Mouse (Mus musculus) hindbrain, embryonic 15.5 days (tissue): ENCODE measurements at regions not wholly inside any gene's neighbourhood (a gene's known extent, or its start where the extent isn't known, plus 50 kb on each side); places are given as distances from the start of the nearest gene placed in this dataset.
A peak's percentile ranks its signal among the peaks of the same experiment; 100 is the strongest.

Source experiments
- ATAC-seq: fragments of 200-750 bp; cut with Nextera tagmentation; 2 replicates; pipeline ENCODE4 v1.8.0; 2017; ENCODE audit warnings: low read depth, moderate number of reproducible peaks, moderate TSS enrichment; ENCODE audit not compliant: low FRiP score
- H3K27ac ChIP-seq: fragments of 300-500 bp; sonication (generic); replicated peaks from 2 replicates; pipeline ENCODE4 v1.5.1; 2015; ENCODE audit warnings: mild to moderate bottlenecking, inconsistent platforms
- H3K27me3 ChIP-seq: fragments of 300-500 bp; sonication (generic); 2 replicates; pipeline ENCODE4 v1.6.1; 2015; ENCODE audit warnings: control low read depth, inconsistent platforms
- H3K36me3 ChIP-seq: fragments of 300-500 bp; sonication (generic); 2 replicates; pipeline ENCODE4 v1.6.1; 2015; ENCODE audit warnings: control low read depth, inconsistent platforms
- H3K4me1 ChIP-seq: fragments of 300-500 bp; sonication (generic); replicated peaks from 2 replicates; pipeline ENCODE4 v1.6.1; 2015; ENCODE audit warnings: control low read depth, inconsistent platforms
- H3K4me2 ChIP-seq: fragments of 300-500 bp; sonication (generic); 2 replicates; pipeline ENCODE4 v1.6.1; 2015; ENCODE audit warnings: moderate library complexity, mild to moderate bottlenecking, inconsistent platforms
- H3K4me3 ChIP-seq: fragments of 300-500 bp; sonication (generic); 2 replicates; pipeline ENCODE4 v1.5.1; 2015; ENCODE audit warnings: mild to moderate bottlenecking, inconsistent platforms
- H3K9ac ChIP-seq: fragments of 300-500 bp; sonication (generic); 2 replicates; pipeline ENCODE4 v1.6.1; 2015; ENCODE audit warnings: inconsistent platforms
- H3K9me3 ChIP-seq: fragments of 300-500 bp; sonication (generic); 2 replicates; pipeline ENCODE4 v1.6.1; 2016; ENCODE audit warnings: control low read depth, inconsistent platforms
- WGBS: fragments of 180-500 bp; shearing (Covaris S2); methylation state at CpG from one replicate; pipeline ENCODE4 v1.1.7; 2015; 5-methylcytosine and 5-hydroxymethylcytosine counted together

DNA sequence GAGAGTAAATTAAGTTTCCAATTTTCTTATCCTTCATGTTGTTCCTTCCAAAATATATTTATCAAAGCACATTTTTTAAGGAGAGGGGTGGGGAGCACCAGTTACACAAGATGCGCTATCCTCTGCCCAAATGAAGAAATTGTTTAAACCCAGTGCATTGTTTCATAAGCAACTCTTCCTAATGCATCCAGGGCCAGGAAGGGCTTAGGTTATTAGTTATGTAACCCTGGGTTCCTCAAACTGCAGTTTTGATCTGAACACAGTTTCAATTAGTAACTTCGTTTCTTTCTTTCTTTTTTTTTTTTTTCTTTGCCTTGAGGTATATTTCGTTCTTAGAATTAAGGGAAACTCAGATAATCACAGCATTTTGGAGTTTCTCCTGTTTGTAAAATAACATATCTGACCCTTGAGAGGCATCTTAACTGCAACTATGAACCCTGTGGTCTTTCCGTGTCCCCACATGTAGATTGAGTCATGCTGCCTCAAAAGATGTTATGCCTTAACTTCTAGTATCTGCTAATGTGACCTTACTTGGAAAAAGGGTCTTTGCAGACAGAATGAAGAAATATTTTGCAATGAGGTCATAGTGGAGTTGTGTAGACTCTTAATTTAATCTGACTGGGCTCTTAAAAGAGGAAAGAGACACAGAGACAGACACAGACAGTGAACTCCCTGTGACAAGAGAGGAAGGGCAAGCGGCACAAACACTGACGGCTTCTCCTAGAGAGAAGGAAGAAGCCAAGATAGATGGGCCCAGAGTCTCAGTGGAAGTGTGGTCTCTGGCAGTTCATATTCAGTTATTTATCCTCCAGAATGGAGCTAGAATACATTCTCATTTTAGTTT is 153.7 kb upstream of the Nrip1 start:
- Histone ChIP-seq H3K9ac (no peak overlapping the region), H3K4me2 (no peak overlapping the region), H3K4me3 (no peak overlapping the region), H3K36me3 (no peaks in the 10 kb centered on the region), H3K9me3 (no peaks in the 10 kb centered on the region), H3K4me1 (no peaks in the 10 kb centered on the region), H3K27me3 (no peaks in the 10 kb centered on the region), H3K27ac (no peak overlapping the region)
- 90% methylated on average over 6 of the region's 6 CpGs for WGBS
- ATAC-seq: no peak

DNA sequence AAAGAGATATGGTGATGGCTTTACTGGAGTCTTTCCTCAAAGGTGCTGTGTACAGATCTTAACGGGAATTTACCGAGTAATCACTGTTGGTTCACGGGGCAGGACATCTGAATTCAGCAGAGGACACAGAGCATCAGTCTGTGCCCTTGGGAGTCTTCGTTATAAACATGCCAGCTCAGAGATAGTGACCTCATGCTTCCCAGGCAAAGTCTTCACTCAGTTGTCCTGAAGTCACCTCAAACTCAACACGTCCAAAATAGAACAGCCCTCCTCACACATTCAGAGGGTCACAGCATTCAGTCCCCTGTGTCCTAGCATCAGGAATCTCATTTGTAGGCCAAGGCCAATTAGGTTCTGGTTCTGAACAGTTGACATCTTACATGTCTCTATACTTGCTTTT is 151.9 kb upstream of the Nrip1 start:
- ATAC-seq: no peak
- Histone ChIP-seq H3K4me2 (no peak overlapping the region), H3K27ac (no peak overlapping the region), H3K36me3 (no peaks in the 10 kb centered on the region), H3K4me1 (no peaks in the 10 kb centered on the region), H3K9me3 (no peaks in the 10 kb centered on the region), H3K4me3 (no peak overlapping the region), H3K9ac (no peak overlapping the region), H3K27me3 (no peaks in the 10 kb centered on the region)
- WGBS: 87% methylated on average over 5 of the region's 5 CpGs

DNA sequence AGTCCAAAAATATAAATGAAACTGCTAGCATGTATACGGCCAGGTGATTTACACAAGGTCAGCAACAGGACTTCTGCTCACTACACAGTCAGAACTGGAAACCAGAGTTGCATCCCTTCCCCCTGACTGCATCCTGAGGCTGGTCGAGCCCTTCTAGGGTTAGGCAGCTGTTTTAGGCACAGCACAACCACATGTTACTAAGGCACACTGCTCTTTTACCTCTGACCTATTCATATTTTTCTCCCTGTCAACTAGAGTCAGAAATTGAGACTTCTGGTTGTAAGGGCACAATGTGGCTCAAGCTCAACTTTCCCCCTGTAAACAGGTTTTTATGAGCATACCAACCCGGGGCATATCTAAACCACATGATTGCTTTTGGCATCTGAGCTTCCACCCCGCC is 151.3 kb upstream of the Nrip1 start:
- no peaks in the 10 kb centered on the region for H3K36me3 ChIP-seq
- H3K9ac ChIP-seq: no peak overlapping the region
- H3K4me2 ChIP-seq: no peak overlapping the region
- no peak overlapping the region for H3K4me3 ChIP-seq
- no peak for ATAC-seq
- WGBS: 92% methylated on average over 4 of the region's 4 CpGs
- H3K4me1 ChIP-seq: 0 out of 2 replicates have a peak, but pooled peaks cover 2% of the 10 kb centered on the region
- H3K9me3 ChIP-seq: no peaks in the 10 kb centered on the region
- no peak overlapping the region for H3K27ac ChIP-seq
- no peaks in the 10 kb centered on the region for H3K27me3 ChIP-seq

DNA sequence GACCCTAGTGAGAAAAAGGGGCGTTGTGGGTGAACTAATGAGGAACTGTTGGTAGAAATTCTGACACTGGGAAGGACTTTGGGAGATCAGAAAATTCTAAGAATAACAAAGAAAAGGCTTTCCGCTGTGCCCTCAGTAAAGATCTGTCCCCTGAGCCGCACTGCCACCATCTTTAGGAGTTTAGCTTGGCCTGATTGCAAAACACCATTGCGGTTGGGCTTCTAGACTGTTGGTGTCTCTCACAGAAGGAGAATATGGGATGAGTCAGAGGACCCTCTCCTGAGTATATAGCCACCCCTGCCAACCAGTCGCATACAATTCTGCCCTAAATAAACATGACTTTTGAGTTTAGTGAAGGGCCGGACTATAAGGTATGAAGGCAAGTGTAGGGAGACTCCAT is 147.5 kb upstream of the Nrip1 start:
- H3K9me3 ChIP-seq: no peaks in the 10 kb centered on the region
- 0 out of 2 replicates have a peak, but pooled peaks cover 2% of the 10 kb centered on the region for H3K4me1 ChIP-seq
- H3K27ac ChIP-seq: no peak overlapping the region
- H3K9ac ChIP-seq: no peak overlapping the region
- WGBS: 97% methylated on average over 6 of the region's 6 CpGs
- H3K4me2 ChIP-seq: no peak overlapping the region
- no peak overlapping the region for H3K4me3 ChIP-seq
- no peaks in the 10 kb centered on the region for H3K36me3 ChIP-seq
- ATAC-seq: no peak
- no peaks in the 10 kb centered on the region for H3K27me3 ChIP-seq

DNA sequence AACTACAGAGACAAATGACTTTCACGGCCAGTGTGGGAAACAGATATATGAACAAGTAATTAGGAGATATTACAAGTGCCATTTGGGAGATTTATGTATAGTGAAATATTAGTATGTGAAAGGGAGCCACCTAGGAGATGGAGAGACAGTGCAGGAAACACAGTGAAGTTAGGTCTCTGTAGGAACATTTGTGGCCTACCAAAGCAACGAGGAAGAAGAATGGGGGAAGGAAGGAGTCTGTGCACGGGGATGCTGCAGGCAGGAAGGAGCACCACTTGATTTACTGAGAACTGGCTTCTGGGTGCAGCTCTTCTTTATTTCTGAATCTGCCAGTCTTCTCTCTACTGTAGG is 147.0 kb upstream of the Nrip1 start:
- Histone ChIP-seq H3K27me3 (no peaks in the 10 kb centered on the region), H3K4me1 (0 out of 2 replicates have a peak, but pooled peaks cover 2% of the 10 kb centered on the region), H3K4me3 (no peak overlapping the region), H3K4me2 (no peak overlapping the region), H3K9ac (no peak overlapping the region), H3K27ac (no peak overlapping the region), H3K9me3 (no peaks in the 10 kb centered on the region), H3K36me3 (no peaks in the 10 kb centered on the region)
- peak; percentile 42 for ATAC-seq
- 43% methylated on average over 3 of the region's 3 CpGs for WGBS

DNA sequence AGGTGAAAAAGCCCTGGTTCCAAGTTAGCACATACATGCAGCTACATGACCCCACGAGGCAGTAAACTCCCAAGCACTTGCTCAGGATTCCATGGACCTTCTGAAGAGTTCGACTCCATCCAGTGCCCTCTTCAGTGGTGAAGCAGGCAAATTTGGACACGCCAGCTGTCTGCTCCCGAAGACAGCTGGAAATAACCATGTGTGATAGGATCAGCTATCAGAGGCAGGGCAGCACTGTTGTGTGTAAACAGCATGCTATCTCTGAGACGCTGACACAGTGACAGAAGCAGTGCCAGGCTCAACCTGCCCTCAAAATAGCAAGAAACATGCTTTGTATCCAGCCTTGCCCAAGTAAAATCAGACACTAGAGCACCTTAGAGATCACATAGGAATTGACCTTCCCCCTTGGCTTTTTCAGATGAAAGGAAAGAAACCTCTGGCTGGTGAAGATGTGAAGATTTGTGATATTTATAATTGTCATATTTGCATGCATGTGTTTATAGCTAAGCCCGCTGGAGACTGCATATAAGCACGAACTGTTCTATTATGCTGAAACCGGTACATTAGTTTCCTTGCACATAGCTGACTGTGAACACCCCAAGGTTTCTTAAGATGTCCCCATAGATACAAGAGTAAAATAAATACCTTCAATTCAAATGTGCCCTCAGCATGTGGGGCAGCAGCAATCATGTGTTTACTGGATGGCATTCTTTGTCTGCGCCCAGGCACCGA is 146.4 kb upstream of the Nrip1 start:
- no peaks in the 10 kb centered on the region for H3K9me3 ChIP-seq
- WGBS: 71% methylated on average over 10 of the region's 10 CpGs
- H3K36me3 ChIP-seq: no peaks in the 10 kb centered on the region
- 0 out of 2 replicates have a peak, but pooled peaks cover 2% of the 10 kb centered on the region for H3K4me1 ChIP-seq
- H3K4me2 ChIP-seq: no peak overlapping the region
- H3K9ac ChIP-seq: no peak overlapping the region
- no peak overlapping the region for H3K4me3 ChIP-seq
- H3K27me3 ChIP-seq: no peaks in the 10 kb centered on the region
- 0 out of 2 replicates have a peak overlapping the region, but pooled peaks have one; percentile 38 for H3K27ac ChIP-seq
- ATAC-seq: peak; percentile 56

DNA sequence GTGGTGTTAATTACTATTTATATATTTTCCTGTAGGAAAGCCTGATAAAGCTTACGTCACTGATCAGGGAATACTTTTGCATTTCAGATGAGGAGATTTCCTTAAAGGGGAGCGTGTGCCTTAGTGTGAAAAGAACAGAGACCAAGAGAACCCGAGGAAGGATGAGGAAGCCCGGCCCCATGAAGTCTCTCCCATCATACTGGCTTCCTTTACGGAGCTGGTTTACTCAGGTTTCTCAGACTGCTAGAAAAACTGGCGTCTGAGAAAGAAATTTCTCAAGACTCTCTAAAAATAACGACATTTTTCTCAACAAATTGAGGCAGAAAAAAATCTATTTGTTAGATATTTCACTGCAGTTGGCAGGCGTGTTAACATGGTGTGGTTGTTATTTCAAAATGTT is 137.2 kb upstream of the Nrip1 start:
- ATAC-seq: no peak
- WGBS: 72% methylated on average over 8 of the region's 8 CpGs
- Histone ChIP-seq H3K9ac (no peak overlapping the region), H3K27me3 (no peaks in the 10 kb centered on the region), H3K9me3 (no peaks in the 10 kb centered on the region), H3K4me2 (no peak overlapping the region), H3K27ac (no peak overlapping the region), H3K36me3 (no peaks in the 10 kb centered on the region), H3K4me3 (no peak overlapping the region), H3K4me1 (no peaks in the 10 kb centered on the region)

DNA sequence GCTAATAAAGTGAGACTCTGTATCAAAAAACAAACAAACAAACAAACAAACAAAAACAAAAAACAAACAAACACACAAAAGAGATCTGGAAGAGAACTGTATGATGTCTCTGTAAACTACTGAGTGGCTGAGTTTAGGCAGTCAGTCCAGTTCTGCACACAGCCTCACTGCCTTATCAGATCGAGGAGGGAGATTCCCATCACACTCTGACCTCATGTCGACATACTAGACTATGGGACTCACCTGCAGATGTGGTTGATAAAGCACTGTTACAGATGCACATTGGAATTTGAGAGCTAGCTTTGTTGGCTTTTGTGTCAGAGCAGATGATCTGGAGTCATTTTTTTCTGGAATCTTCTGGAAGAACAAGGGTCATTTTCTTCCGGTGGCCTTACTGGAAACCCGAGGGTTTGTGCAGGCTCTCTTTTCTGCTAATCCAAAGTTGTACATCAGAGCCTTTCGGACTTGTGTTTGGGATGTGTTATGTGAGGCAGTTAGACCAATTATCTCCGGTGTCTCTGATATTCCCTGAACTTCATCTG is 135.6 kb upstream of the Nrip1 start:
- no peaks in the 10 kb centered on the region for H3K4me1 ChIP-seq
- H3K27me3 ChIP-seq: no peaks in the 10 kb centered on the region
- no peaks in the 10 kb centered on the region for H3K9me3 ChIP-seq
- H3K36me3 ChIP-seq: no peaks in the 10 kb centered on the region
- no peak for ATAC-seq
- H3K9ac ChIP-seq: no peak overlapping the region
- no peak overlapping the region for H3K4me3 ChIP-seq
- no peak overlapping the region for H3K4me2 ChIP-seq
- 93% methylated on average over 6 of the region's 6 CpGs for WGBS
- no peak overlapping the region for H3K27ac ChIP-seq

DNA sequence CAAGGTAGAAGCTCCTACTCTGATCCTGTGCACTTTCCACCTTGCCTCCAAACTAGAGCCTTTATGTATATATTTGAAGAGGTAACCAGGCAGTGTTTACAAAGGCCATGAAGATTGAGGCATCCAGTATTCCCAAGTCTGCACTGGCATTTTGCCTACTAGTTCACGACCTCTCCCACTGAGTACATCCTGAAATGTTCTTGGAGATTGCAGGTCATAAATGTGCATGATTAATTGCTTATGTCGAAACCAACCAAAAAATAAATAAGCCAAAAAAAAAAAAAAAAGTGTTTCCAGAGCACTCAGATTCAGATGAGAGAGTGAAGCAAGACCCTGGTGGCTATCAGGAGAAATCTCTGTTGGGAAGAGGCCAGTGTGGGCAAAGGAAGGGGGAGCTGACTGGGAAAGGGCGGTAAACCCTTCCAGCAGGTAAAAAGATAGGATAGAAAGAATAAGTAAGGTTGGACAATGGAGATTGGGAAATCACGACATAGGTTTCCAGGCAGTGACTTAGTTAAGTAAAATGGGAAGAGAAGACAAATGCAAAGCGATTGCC is 133.6 kb upstream of the Nrip1 start:
- H3K27me3 ChIP-seq: no peaks in the 10 kb centered on the region
- no peaks in the 10 kb centered on the region for H3K4me1 ChIP-seq
- no peak overlapping the region for H3K27ac ChIP-seq
- no peaks in the 10 kb centered on the region for H3K9me3 ChIP-seq
- H3K36me3 ChIP-seq: no peaks in the 10 kb centered on the region
- no peak overlapping the region for H3K4me3 ChIP-seq
- no peak for ATAC-seq
- no peak overlapping the region for H3K4me2 ChIP-seq
- H3K9ac ChIP-seq: no peak overlapping the region
- WGBS: 85% methylated on average over 5 of the region's 5 CpGs

DNA sequence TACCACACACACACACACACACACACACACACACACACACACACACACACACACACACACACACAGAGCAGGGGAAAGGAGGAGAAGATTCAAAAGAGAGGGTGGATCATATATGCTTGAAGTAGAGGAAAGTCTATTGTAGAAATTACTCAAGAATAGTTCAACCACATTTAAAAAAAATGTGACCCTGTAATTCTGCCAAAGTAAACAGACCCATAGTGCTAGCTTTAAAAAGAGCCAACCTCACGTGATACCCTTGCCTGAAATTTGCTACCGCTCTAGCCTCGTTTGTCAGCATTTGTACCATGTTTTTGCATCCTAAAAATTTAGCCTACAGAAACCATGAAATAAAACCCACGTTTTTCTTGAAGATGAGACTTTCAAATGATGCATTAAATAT is 132.6 kb upstream of the Nrip1 start:
- H3K4me1 ChIP-seq: no peaks in the 10 kb centered on the region
- H3K27ac ChIP-seq: no peak overlapping the region
- no peak overlapping the region for H3K4me2 ChIP-seq
- WGBS: 85% methylated on average over 4 of the region's 4 CpGs
- H3K36me3 ChIP-seq: no peaks in the 10 kb centered on the region
- no peak overlapping the region for H3K4me3 ChIP-seq
- H3K27me3 ChIP-seq: no peaks in the 10 kb centered on the region
- no peak overlapping the region for H3K9ac ChIP-seq
- ATAC-seq: no peak
- no peaks in the 10 kb centered on the region for H3K9me3 ChIP-seq

DNA sequence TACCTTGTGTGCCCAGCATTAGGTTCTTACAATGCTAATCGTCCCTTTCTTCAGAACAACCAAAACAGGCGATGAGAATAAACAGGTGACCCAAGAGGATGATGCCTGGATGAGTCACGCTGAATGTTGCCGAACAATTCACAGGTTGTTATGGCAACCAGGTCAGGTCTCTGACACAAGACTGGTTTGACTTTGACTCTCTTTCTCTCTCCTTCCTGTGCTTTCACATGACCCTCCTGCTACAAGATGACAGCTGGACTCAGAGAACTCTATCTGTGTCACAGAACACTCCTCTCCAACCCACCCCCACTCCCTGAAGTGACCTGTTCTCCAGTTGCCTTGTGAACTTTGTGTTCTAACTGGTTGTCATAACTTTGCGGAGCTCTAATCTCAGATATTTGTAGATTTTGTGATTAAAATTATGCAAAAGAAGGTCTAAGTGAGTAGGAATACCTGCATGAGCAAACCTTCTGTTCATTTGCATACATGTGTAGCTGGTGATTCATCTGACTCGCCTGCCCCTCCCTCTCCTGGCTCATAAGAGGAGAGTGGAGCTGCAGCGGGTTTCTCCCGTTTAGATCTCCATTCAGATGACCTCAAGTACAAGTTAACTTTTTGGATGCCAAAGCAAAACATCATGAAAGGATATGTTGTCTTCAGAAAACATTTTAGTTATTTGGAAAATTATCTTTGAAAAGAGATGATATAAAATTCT is 126.2 kb upstream of the Nrip1 start:
- no peaks in the 10 kb centered on the region for H3K27me3 ChIP-seq
- H3K4me1 ChIP-seq: no peaks in the 10 kb centered on the region
- no peaks in the 10 kb centered on the region for H3K36me3 ChIP-seq
- H3K27ac ChIP-seq: no peak overlapping the region
- no peak overlapping the region for H3K4me2 ChIP-seq
- no peak for ATAC-seq
- no peaks in the 10 kb centered on the region for H3K9me3 ChIP-seq
- H3K4me3 ChIP-seq: no peak overlapping the region
- H3K9ac ChIP-seq: no peak overlapping the region
- 73% methylated on average over 8 of the region's 8 CpGs for WGBS

DNA sequence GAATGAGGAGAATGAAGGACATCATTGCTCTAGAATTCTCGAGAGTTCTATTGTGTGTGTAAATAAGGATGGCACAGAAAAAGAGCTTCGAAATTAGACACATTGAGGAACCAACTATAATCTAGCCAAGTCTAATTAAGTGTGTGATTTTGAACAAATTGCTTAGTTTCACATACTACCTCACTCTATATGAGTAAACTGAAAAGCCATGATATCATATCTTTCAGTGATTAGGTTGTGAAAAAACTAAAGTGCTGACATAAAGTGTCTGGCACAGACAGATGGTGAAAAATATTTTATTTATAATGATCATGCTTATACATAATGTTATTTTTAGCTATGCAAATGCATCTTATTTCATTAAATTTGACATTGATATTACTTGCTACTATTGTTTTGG is 124.6 kb upstream of the Nrip1 start:
- Histone ChIP-seq H3K27me3 (no peaks in the 10 kb centered on the region), H3K4me3 (no peak overlapping the region), H3K36me3 (no peaks in the 10 kb centered on the region), H3K27ac (no peak overlapping the region), H3K4me1 (no peaks in the 10 kb centered on the region), H3K9me3 (no peaks in the 10 kb centered on the region), H3K9ac (no peak overlapping the region), H3K4me2 (no peak overlapping the region)
- ATAC-seq: no peak
- WGBS: 72% methylated on average over 2 of the region's 2 CpGs
